Mouse (Mus musculus) thymus, postnatal 4 days (tissue): ENCODE measurements around the gene Pmp22.

Experiments used
- DNase-seq: peaks from one replicate; pipeline ENCODE4 v3.0.0; 2021

The Pmp22 gene

GRCm38 (mm10) chr11:63128784-63129183 is at the start of gene Pmp22:
TSS of gene Pmp22 (plus strand) at chr11:63128982.
- DNase-seq = no peak

GRCm38 (mm10) chr11:63084536-63084935 is 44.2 kb upstream of the Pmp22 start:
- peak; percentile 12 for DNase-seq

- DNase-seq = no peak
Measured at GRCm38 (mm10) chr11:63088672-63089071, 40.1 kb upstream of the Pmp22 start.

- no peak for DNase-seq
Measured at GRCm38 (mm10) chr11:63090210-63090609, 38.6 kb upstream of the Pmp22 start.

GRCm38 (mm10) chr11:63090986-63091385 is 37.8 kb upstream of the Pmp22 start:
- DNase-seq = no peak

- DNase-seq = no peak
Measured at GRCm38 (mm10) chr11:63092271-63092670, 36.5 kb upstream of the Pmp22 start.

GRCm38 (mm10) chr11:63093601-63094000 is 35.2 kb upstream of the Pmp22 start:
- no peak for DNase-seq

- no peak for DNase-seq
Measured at GRCm38 (mm10) chr11:63094496-63094895, 34.3 kb upstream of the Pmp22 start.

- no peak for DNase-seq
Measured at GRCm38 (mm10) chr11:63098016-63098415, 30.8 kb upstream of the Pmp22 start.

- no peak for DNase-seq
Measured at GRCm38 (mm10) chr11:63099390-63099789, 29.4 kb upstream of the Pmp22 start.

- no peak for DNase-seq
Measured at GRCm38 (mm10) chr11:63103256-63103655, 25.5 kb upstream of the Pmp22 start.

- no peak for DNase-seq
Measured at GRCm38 (mm10) chr11:63104026-63104425, 24.8 kb upstream of the Pmp22 start.

- no peak for DNase-seq
Measured at GRCm38 (mm10) chr11:63109230-63109775, 19.5 kb upstream of the Pmp22 start.

- DNase-seq = no peak
Measured at GRCm38 (mm10) chr11:63110329-63110728, 18.5 kb upstream of the Pmp22 start.

GRCm38 (mm10) chr11:63114807-63115641 is 13.8 kb upstream of the Pmp22 start:
- DNase-seq = no peak

GRCm38 (mm10) chr11:63116652-63117051 is 12.1 kb upstream of the Pmp22 start:
- DNase-seq = no peak

- no peak for DNase-seq
Measured at GRCm38 (mm10) chr11:63117266-63117665, 11.5 kb upstream of the Pmp22 start.

GRCm38 (mm10) chr11:63119791-63120190 is 9.0 kb upstream of the Pmp22 start:
- DNase-seq = no peak

GRCm38 (mm10) chr11:63122249-63122648 is 6.5 kb upstream of the Pmp22 start:
- no peak for DNase-seq

GRCm38 (mm10) chr11:63122776-63123350 is 5.9 kb upstream of the Pmp22 start:
- DNase-seq = no peak

- DNase-seq = peak; percentile 20
Measured at GRCm38 (mm10) chr11:63124316-63124715, 4.5 kb upstream of the Pmp22 start.

GRCm38 (mm10) chr11:63125832-63126456 is 2.8 kb upstream of the Pmp22 start:
- DNase-seq = no peak

- no peak for DNase-seq
Measured at GRCm38 (mm10) chr11:63126976-63127375, 1.8 kb upstream of the Pmp22 start.

GRCm38 (mm10) chr11:63127513-63127912 is 1.3 kb upstream of the Pmp22 start:
- no peak for DNase-seq
